Mouse (Mus musculus) lung, adult 2 months (tissue): ENCODE data around the gene Nfatc2.

ENCODE experiments used
- CTCF ChIP-seq: fragments of 200-500 bp; IDR thresholded peaks from 2 replicates; pipeline ENCODE4 v1.5.1; 2011; ENCODE audit warnings: mild to moderate bottlenecking, low read length, control low read depth; ENCODE audit not compliant: insufficient read depth
- POLR2A ChIP-seq: fragments of 200-500 bp; IDR thresholded peaks from 2 replicates; pipeline ENCODE4 v1.6.1; 2011; ENCODE audit warnings: low read depth, mild to moderate bottlenecking, control low read depth, low read length, borderline replicate concordance; ENCODE audit errors: extremely low read depth

DNA sequence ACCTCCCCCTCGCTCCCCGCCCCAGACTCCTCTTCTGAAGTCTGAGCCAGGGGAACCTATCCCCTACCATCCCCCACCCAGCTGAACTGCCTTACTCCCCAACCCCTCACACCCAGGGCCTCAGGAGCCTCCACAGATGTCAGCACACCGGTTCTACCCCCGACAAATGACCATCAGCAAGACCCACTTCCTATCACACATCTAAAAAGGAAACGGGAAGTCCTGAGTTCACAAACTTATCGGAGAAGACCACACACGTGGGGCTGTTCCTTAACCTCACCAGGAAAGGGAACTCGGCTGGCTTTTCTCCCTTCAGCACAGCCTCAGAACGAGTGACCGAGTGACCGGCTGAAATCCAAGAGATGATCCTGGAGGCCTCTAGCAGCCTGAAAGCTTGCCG is 38.3 kb downstream of the Nfatc2 start:
- TF ChIP-seq POLR2A (no peak), CTCF (no peak)
